Mouse (Mus musculus) embryonic facial prominence, embryonic 12.5 days (tissue): ENCODE results near the gene Traf6. TPM values are rescaled to one million over a fixed set of nuclear protein-coding genes. Genes with fewer than 3 reads are reported as not detected.
A peak's percentile ranks its signal among the peaks of the same experiment; 100 is the strongest.

ENCODE experiments used
- ATAC-seq: fragments of 200-750 bp; cut with Nextera tagmentation; 2 replicates; pipeline ENCODE4 v1.8.0; 2017; ENCODE audit not compliant: insufficient number of reproducible peaks, insufficient read depth, low FRiP score, low TSS enrichment
- H3K27ac ChIP-seq: fragments of 300-500 bp; sonication (generic); 2 replicates; pipeline ENCODE4 v1.5.1; 2016; ENCODE audit warnings: mild to moderate bottlenecking
- H3K27me3 ChIP-seq: fragments of 300-500 bp; sonication (generic); 2 replicates; pipeline ENCODE4 v1.6.1; 2016; ENCODE audit warnings: mild to moderate bottlenecking, moderate library complexity
- H3K36me3 ChIP-seq: fragments of 300-500 bp; sonication (generic); 2 replicates; pipeline ENCODE4 v1.6.1; 2016; ENCODE audit warnings: mild to moderate bottlenecking
- H3K4me1 ChIP-seq: fragments of 300-500 bp; sonication (generic); 2 replicates; pipeline ENCODE4 v1.6.1; 2016
- H3K4me2 ChIP-seq: fragments of 300-500 bp; sonication (generic); replicated peaks from 2 replicates; pipeline ENCODE4 v1.6.1; 2016; ENCODE audit warnings: mild to moderate bottlenecking, moderate library complexity
- H3K4me3 ChIP-seq: fragments of 300-500 bp; sonication (generic); 2 replicates; pipeline ENCODE4 v1.5.1; 2016; ENCODE audit warnings: mild to moderate bottlenecking
- H3K9ac ChIP-seq: fragments of 300-500 bp; sonication (generic); 2 replicates; pipeline ENCODE4 v1.6.1; 2016; ENCODE audit warnings: mild to moderate bottlenecking, moderate library complexity
- H3K9me3 ChIP-seq: fragments of 300-500 bp; sonication (generic); 2 replicates; pipeline ENCODE4 v1.6.1; 2016; ENCODE audit warnings: mild to moderate bottlenecking, moderate library complexity
- WGBS: fragments of 180-500 bp; shearing (Covaris S2); methylation state at CpG from one replicate; pipeline ENCODE4 v1.1.7; 2016; 5-methylcytosine and 5-hydroxymethylcytosine counted together
- polyA plus RNA-seq: library from polyadenylated mRNA; unstranded; fragments of >200 nt; fragmentation: Nextera tagmentation; extraction: Ambion mirVana; gene quantifications from 2 replicates; pipeline ENCODE4 v1.2.1, GENCODE M21; 2016

Gene Traf6
- polyA plus RNA-seq: 10.4 and 11.4 TPM in 2 replicates

GRCm38 (mm10) chr2:101678236-101679021 lies at the start of gene Traf6:
Gene Traf6 (plus strand): TSS chr2:101678429.
- peak within 1 kb of the TSS; percentile 75 for H3K4me2 ChIP-seq
- H3K27me3 ChIP-seq: no peaks in the 10 kb centered on the region
- under 1% methylated on average over 63 of the region's 68 CpGs for WGBS
- H3K9me3 ChIP-seq: no peaks in the 10 kb centered on the region
- H3K9ac ChIP-seq: peak within 1 kb of the TSS; percentile 92
- H3K36me3 ChIP-seq: peaks cover 3% of the 10 kb centered on the region; the same call in 1 of the 2 replicates
- H3K4me1 ChIP-seq: peaks cover 5% of the 10 kb centered on the region; the same call in 1 of the 2 replicates
- H3K27ac ChIP-seq: 0 out of 2 replicates have a peak within 1 kb of the TSS, but pooled peaks have one; percentile 30
- H3K4me3 ChIP-seq: peak within 1 kb of the TSS; percentile 99
- peak; percentile 85 for ATAC-seq

DNA sequence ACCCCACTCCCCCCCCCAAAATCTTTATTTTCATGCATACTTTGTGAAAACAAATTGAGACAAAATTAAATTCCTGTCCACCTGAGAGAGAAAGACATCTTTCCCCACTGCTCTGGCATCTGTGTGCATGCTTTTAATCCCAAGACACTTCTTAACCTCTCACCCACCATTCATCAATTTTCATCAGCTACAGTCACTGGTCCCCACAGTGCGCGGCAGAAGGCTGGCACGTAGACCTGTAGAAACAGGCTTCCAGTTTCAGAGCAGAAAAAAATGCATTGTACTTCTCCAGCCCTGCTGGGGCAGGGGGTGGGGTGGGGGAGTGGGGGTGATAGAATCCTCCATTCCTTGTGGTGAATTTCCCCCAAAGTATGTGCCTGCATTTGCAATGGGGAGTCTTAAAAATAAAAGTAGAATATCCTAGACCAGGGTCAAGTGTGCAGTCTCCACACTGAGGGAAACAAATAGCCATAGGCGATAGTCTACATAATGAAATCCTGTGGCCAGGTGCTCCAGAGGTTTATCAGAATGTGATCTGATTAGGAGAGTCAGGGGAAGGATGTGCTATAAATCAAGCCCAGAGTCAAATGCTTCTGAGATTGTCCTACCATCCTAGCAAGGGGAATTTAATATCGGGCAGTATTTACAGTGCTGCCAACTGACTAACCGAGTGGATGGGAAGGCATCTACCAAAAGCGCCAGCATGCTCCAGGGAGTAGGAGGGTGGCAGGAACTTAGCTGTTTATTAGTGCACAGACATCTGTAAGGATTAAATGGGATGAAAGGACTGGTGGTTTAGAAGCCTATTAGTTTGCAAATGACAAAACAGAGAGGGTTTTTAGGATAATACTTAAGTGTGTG lies 39.0 kb upstream of the Traf6 start:
- H3K4me3 ChIP-seq: no peak overlapping the region
- H3K27ac ChIP-seq: no peak overlapping the region
- no peak for ATAC-seq
- no peak overlapping the region for H3K9ac ChIP-seq
- H3K27me3 ChIP-seq: no peaks in the 10 kb centered on the region
- WGBS: 57% methylated on average over 7 of the region's 7 CpGs
- no peak overlapping the region for H3K4me2 ChIP-seq
- no peaks in the 10 kb centered on the region for H3K4me1 ChIP-seq
- no peaks in the 10 kb centered on the region for H3K36me3 ChIP-seq
- H3K9me3 ChIP-seq: no peaks in the 10 kb centered on the region

- Histone ChIP-seq H3K4me2 (no peak overlapping the region), H3K36me3 (no peaks in the 10 kb centered on the region), H3K4me1 (no peaks in the 10 kb centered on the region), H3K9me3 (no peaks in the 10 kb centered on the region), H3K27me3 (no peaks in the 10 kb centered on the region), H3K9ac (no peak overlapping the region), H3K4me3 (no peak overlapping the region), H3K27ac (no peak overlapping the region)
- WGBS: 71% methylated on average over 3 of the region's 3 CpGs
- ATAC-seq: no peak
These were observed 38.3 kb upstream of the Traf6 start for GRCm38 (mm10) chr2:101639840-101640350.

- WGBS: 88% methylated on average over 1 of the region's 1 CpGs
- H3K27ac ChIP-seq: no peak overlapping the region
- peaks cover 8% of the 10 kb centered on the region; the same call in 1 of the 2 replicates for H3K4me1 ChIP-seq
- no peaks in the 10 kb centered on the region for H3K9me3 ChIP-seq
- H3K36me3 ChIP-seq: no peaks in the 10 kb centered on the region
- H3K9ac ChIP-seq: no peak overlapping the region
- no peak overlapping the region for H3K4me3 ChIP-seq
- no peak for ATAC-seq
- no peaks in the 10 kb centered on the region for H3K27me3 ChIP-seq
- no peak overlapping the region for H3K4me2 ChIP-seq
These were observed 32.4 kb upstream of the Traf6 start for GRCm38 (mm10) chr2:101645841-101646240.

DNA sequence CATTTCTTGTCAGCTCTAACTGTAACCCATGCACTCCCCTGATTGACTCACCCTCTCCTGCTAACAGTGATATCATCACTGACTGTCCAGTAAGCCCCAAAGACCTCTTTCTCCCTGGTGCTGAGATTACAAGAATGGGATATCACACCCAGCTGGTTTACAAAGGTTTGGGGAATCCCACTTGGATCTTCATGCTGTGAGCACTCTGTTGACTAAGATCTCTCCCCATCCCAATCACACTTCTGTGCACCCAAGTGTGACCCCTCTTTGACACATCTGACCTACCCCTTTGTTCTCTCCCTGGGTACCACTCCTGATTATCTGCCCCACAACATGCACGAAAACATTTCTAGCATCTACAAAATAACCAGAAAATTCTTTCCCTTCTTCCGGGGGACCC lies 29.9 kb upstream of the Traf6 start:
- Histone ChIP-seq H3K27ac (no peak overlapping the region), H3K27me3 (no peaks in the 10 kb centered on the region)
- WGBS: 62% methylated on average over 2 of the region's 2 CpGs

DNA sequence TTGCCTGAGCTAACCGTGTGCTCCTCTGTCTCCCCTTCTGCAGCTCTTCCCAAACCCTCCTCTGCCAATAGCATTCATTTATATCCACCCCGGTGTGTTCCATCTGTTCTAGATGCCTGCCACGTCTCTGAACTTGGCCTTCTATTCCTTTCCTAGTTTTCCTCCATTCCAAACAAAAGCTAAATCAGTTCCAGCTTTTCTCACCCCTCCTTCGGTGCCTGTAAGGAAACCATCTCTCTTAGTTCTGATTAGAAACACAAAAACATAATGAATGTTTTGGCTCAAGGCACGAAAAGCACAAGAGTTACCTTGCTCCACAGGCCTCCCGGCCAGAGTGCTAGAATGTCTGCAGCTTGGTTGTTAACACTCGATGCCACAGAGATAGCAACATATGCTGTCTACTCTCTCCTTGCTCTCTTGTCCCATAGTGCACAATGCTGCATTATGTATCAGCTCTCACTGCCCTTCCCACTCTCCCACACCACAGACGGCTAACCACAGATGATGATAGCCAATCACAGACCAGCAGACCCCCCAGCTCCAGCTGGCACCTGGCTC lies 29.0 kb upstream of the Traf6 start, which contains the start of the genes Rag1 and B230118H07Rik:
Gene Rag1, minus strand, starts transcription at position 388 of the 558 bp plus-strand sequence.
Gene B230118H07Rik, minus strand, starts transcription at position 419 of the 558 bp plus-strand sequence.
- 20% methylated on average over 8 of the region's 8 CpGs for WGBS
- 0 out of 2 replicates have a peak, but pooled peaks have one; percentile 56 for ATAC-seq

More for the DNA sequence above, 29.9 kb upstream of the Traf6 start:
- Histone ChIP-seq H3K9me3 (no peaks in the 10 kb centered on the region), H3K4me3 (no peak overlapping the region), H3K4me1 (peaks cover 11% of the 10 kb centered on the region; the same call in 1 of the 2 replicates), H3K9ac (no peak overlapping the region), H3K4me2 (peak overlapping the region; percentile 27), H3K36me3 (no peaks in the 10 kb centered on the region)
- no peak for ATAC-seq

DNA sequence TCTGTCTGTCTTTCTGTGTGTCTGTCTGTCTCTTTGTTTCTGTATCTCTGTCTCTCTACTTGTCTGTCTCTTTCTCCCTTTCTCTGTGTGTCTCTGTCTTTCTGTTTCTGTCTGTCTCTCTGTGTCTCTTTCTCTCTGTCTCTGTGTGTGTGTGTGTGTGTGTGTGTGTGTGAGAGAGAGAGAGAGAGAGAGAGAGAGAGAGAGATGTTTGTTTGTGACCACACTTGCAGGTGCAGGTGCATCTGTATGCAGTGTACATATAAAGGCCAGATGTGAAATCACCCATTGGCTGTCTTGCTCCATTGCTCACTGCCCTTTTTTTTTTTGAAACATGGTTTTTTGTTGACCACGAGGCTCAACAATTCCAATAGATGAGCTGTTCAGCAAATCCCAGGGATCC lies 27.8 kb upstream of the Traf6 start:
- WGBS: 64% methylated on average over 1 of the region's 1 CpGs
- H3K27me3 ChIP-seq: no peaks in the 10 kb centered on the region
- no peak for ATAC-seq

More for the DNA sequence above, 29.0 kb upstream of the Traf6 start, which contains the start of the genes Rag1 and B230118H07Rik:
- H3K4me3 ChIP-seq: no peak within 1 kb of the TSS
- no peaks in the 10 kb centered on the region for H3K36me3 ChIP-seq
- H3K9me3 ChIP-seq: no peaks in the 10 kb centered on the region
- no peaks in the 10 kb centered on the region for H3K27me3 ChIP-seq
- peaks cover 11% of the 10 kb centered on the region; the same call in 1 of the 2 replicates for H3K4me1 ChIP-seq
- H3K4me2 ChIP-seq: peak within 1 kb of the TSS; percentile 27
- H3K9ac ChIP-seq: no peak within 1 kb of the TSS
- H3K27ac ChIP-seq: peak within 1 kb of the TSS; percentile 17

GRCm38 (mm10) chr2:101652204-101652920 lies 25.9 kb upstream of the Traf6 start:
- Histone ChIP-seq H3K36me3 (no peaks in the 10 kb centered on the region), H3K4me2 (peak overlapping the region; percentile 45), H3K4me1 (peaks cover 11% of the 10 kb centered on the region; the same call in 1 of the 2 replicates), H3K9me3 (no peaks in the 10 kb centered on the region), H3K27ac (no peak overlapping the region), H3K9ac (peak overlapping the region; percentile 8; the same call in 1 of the 2 replicates), H3K27me3 (no peaks in the 10 kb centered on the region), H3K4me3 (no peak overlapping the region)
- 46% methylated on average over 14 of the region's 14 CpGs for WGBS
- ATAC-seq: no peak

More for the DNA sequence above, 27.8 kb upstream of the Traf6 start:
- no peak overlapping the region for H3K27ac ChIP-seq
- H3K4me1 ChIP-seq: peaks cover 11% of the 10 kb centered on the region; the same call in 1 of the 2 replicates
- H3K4me3 ChIP-seq: no peak overlapping the region
- no peaks in the 10 kb centered on the region for H3K9me3 ChIP-seq
- no peak overlapping the region for H3K9ac ChIP-seq
- no peak overlapping the region for H3K4me2 ChIP-seq
- no peaks in the 10 kb centered on the region for H3K36me3 ChIP-seq

DNA sequence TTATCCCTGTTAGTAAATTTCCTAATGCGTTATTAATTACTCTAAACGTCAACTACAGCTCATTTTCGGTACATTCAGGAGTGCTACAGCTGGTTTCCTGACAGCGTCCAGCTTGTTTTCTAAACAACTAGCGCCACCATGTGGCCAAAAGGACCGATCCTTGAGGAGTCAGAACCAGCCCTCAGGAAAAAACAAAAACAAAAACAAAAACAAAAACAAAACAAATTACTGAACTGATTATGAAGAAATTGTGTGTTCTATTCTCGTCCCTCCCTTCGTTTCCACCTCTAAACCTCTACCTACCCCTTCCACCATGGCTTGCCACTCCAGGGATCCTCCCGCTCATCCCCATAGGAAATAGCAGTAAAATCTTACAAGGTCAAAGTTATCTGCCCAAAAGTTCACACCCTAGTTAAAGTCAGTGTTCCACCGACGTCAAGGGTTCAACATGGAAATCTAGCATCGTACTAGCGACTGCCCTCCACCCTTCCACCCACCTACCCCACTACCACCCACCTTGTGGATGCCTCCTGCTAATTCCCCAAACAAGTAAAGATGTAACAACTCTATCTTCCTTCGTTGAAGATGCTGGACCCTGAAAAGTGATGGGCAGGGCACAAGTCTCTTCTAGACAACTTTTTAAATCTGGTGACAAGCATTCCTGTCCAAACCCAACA lies 25.2 kb upstream of the Traf6 start:
- no peak for ATAC-seq
- no peak overlapping the region for H3K27ac ChIP-seq
- peak overlapping the region; percentile 8; the same call in 1 of the 2 replicates for H3K9ac ChIP-seq
- H3K4me1 ChIP-seq: peaks cover 11% of the 10 kb centered on the region; the same call in 1 of the 2 replicates
- H3K27me3 ChIP-seq: no peaks in the 10 kb centered on the region
- H3K4me3 ChIP-seq: no peak overlapping the region
- peak overlapping the region; percentile 45 for H3K4me2 ChIP-seq
- H3K9me3 ChIP-seq: no peaks in the 10 kb centered on the region
- no peaks in the 10 kb centered on the region for H3K36me3 ChIP-seq
- 17% methylated on average over 14 of the region's 14 CpGs for WGBS

DNA sequence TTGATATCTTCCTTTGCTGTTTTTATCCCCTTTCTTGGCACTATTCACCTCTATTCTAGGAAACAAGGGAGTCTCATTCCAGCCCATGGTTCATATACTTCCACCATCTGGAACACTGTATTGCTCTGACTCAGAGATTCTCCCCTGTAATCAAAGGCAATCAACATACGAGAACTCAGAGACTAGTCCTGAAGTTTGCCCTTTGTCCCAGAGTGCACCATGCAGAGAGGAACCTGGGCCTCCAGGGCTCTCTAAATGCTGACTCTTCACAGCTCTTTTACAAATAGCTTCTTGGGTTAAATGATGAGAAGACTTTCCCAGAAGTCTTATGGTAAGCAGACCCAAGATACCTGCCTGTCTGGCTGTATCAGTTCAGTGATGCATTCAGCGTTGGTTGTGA lies 17.7 kb upstream of the Traf6 start:
- Histone ChIP-seq H3K27ac (no peak overlapping the region), H3K4me1 (0 out of 2 replicates have a peak, but pooled peaks cover 3% of the 10 kb centered on the region), H3K9ac (no peak overlapping the region), H3K4me2 (no peak overlapping the region), H3K4me3 (no peak overlapping the region), H3K9me3 (no peaks in the 10 kb centered on the region), H3K36me3 (no peaks in the 10 kb centered on the region), H3K27me3 (no peaks in the 10 kb centered on the region)
- no peak for ATAC-seq
- 72% methylated on average over 2 of the region's 2 CpGs for WGBS
